Mouse (Mus musculus) lung, postnatal 14 days (tissue): ENCODE results near the gene Tjp3.

ENCODE experiments used
- DNase-seq: peaks from one replicate; pipeline ENCODE4 v3.0.0; 2021

The Tjp3 gene

DNA sequence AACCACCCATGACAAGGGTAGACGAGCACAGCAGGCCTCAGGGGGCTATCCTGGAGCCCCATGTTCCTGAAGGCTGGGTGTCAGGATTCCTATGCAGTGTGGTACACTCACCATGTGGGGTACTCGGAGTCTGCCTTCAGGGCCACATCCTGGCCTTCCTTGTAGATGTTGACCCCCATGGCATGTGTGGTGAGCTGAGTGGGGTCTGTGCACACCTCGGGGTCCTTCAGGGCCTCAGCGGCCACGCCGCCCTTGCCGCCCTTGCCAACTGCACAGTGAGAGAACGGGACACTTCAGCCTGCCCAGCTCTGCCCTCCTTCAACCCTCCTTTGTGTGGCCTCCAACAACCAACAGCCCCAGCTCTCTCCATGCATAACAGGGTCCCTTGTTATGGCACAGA, 25.8 kb downstream of the Tjp3 start:
- no peak for DNase-seq

DNA sequence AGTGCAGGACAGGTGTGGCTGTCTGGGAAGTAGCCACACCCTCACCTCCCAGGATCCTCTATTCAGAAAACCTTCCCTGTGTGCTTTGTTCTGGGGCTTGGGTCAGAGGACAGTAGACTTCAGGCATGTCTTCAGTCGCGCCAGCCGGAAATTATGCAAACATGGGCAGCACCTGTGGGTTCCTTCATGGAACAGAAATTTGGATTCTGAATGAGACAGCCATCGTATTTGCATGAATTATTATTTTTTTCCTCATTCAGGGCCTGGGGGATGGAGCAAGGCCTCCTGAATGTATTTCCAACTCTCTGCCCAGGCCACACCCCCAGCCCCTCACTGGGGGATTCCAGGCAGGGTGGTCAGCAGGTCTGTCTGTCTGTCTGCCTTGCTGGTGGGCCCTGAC, 30.4 kb downstream of the Tjp3 start:
- no peak for DNase-seq

DNA sequence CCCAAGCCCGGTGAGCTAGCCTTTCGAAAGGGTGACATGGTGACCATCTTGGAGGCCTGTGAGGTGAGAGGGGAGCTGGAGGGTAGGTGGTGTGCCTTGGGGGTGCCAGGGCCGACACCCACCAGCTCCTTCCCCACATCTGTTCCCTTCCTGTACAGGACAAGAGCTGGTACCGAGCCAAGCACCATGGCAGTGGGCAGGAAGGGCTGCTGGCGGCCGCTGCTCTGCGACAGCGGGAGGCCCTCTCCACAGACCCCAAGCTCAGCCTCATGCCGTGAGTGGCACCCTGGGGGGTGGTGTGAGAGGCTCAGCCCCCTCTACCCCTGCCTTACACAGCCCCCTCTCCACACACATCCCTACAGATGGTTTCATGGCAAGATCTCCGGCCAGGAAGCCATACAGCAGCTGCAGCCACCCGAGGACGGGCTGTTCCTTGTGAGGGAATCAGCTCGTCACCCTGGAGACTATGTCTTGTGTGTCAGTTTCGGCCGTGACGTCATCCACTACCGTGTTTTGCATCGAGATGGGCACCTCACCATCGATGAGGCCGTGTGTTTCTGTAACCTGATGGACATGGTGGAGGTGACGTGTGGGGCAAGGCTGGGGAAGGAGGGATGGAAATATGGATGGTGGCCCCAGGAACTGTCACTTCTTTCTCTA, 32.0 kb downstream of the Tjp3 start:
- no peak for DNase-seq

DNA sequence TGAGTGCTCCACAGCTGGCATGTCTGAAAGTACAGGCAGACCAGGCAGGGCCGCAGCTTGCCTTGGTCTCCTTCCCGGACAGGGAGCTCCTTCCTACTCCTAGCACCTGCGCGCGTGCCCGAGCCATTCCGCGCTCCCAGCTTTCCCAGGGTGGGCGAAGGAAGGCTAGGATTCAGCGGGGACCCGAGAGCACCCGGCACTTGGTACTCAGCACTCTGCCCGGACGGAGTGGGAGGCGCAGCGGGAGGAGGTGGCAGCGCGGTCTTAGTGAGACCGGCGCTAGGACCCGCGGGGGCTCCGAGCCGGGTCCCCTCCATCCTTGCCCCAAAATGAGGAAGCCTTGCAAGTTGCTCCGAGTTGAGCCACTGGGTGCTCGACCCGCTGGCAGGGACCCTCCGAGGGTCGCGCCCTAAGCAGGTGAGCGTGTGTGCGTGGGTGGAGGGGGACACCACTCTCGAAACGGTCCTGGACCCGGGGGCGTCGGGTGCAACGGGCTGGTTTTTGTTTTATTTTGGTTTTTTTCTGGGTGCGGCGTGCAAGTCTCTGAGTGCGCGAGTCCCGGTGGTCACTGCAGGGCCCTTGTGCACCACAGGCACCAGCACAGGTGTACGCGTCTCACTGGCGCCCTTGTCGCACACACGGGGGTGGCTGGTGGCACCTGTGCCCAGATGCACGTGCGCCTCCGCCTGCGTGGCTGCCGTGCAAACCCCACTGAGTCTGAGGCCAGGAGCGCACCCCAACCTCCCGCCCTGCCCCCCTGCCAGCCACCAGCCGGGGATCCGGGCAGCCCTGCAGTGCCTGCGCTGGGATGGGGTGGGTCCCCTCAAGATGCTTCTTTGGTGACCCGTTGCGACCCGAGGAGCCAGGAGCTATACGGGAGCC, 34.0 kb downstream of the Tjp3 start:
- no peak for DNase-seq

DNA sequence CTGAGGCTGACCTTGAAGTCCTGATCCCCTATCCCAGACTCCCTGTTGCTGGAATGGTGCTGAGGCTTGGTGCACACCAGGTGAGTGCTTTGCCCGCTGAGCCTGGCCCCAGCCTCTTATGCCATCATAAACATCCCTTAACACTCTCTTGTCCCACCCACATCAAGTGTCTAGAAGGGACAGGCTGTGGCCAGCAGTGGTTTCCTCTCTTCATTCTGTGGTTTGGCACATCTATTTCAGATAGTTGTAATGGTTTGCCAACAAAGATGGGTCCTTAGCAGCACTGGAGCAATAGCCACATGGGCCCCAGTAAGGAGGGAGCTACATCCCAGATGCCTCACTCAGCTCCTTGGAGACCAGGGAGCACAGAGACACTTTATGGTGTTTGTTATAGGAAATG, 36.5 kb downstream of the Tjp3 start:
- DNase-seq: no peak

DNA sequence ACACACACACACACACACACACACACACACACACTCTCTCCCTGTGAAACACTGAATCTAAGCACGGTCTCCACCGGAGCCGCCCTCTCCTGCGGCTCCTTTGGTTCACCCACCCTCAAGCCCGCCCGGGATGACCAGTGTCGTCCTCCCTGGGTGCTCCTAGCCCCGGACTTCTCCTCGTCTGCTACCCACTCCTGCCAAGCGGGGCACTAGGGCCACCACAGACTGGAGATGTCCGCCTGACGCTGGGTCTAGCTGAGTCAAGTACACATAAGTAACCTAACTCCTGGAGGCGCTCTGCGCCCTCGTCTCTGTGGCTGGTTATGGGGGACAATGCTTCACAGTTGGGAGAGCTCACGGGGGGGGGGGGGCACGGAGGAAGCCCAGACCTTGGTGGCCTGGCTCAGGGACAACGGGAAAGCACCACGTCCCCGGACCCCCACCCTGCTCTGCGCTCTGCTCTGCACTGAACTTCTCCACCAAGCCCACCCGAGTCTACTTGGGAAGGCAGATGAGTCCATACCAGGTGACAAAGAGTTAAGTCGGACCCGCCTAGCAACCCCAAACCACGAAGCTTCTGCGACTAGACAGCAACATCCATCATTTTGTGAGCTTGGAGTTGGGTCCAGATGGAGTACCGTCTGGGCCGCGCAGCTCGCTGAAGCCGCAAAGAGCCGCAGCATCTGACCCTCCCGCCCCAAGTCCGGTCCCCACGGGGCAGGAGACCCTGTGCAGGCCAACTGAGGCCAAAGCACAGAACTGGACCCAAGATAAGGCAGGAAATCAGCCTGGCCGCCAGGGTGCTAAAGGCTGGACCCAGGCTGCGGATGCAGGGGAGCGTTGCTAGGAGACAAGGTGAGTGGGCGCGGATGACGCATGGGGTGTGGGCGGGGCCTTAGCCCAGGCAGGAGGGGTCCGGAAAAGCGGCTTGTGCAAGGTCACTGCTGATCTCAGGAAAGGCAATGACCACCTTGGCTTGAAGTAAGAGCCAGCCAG, 38.7 kb downstream of the Tjp3 start, which contains the start of gene Matk:
TSS of gene Matk (plus strand) at position 512 of the 996 bp plus-strand sequence.
- no peak for DNase-seq

DNA sequence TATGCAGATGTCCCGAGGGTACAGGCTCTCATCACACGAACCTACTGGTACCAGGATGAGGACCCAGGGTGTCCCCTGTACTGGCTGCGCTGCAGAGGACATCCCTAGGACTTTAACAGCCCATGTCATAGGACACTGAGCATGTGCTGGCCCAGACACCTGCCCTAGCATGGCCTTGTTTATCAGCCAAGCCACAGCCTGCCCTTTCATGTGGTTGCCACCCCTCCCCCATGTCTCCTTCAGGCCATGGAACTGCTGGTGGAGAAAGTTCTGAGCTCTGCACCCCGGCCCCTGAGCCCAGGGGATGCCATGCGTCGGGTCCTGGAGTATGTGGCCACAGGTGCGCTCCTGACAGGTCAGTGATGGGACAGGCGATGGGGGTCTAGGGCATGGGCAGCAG, 41.9 kb downstream of the Tjp3 start:
- no peak for DNase-seq

DNA sequence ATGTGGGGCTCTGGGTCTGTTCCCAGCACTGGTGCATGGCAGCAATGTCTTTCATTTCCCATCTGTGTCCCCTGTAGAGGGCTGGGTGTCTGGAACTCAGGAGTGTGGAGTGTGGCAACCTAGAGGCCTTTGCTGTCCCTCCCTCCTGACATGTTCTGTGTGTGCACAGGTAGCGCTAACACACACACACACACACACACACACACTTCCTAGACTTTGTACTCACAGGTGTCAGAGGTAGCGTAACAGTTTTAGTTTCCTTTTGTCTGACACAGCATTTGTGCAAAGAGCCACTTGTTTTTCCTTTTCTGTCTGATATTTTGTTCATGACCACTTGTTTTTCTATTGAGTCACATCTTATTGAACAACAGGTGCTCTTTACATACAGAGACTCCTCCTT, 43.6 kb downstream of the Tjp3 start:
- DNase-seq: no peak

DNA sequence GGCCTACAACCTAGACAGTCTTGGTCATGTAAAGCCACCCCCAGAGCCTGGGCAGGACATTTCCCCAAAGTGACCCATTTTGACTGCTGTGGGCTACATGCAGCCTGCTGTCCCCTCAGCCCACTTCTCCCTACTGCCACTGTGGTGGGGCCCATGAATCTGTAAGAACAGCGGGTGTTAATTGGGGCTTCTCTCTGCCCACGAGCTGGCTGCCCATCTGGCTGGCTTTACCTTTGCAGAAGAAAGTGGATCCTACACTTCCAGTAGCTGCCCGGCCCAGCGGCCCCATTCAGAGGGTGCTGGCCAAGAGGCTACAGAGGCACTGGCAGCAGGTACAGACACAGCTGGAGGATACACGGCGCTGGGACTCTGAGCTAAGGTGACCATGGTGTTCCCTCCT, 46.2 kb downstream of the Tjp3 start:
- no peak for DNase-seq

DNA sequence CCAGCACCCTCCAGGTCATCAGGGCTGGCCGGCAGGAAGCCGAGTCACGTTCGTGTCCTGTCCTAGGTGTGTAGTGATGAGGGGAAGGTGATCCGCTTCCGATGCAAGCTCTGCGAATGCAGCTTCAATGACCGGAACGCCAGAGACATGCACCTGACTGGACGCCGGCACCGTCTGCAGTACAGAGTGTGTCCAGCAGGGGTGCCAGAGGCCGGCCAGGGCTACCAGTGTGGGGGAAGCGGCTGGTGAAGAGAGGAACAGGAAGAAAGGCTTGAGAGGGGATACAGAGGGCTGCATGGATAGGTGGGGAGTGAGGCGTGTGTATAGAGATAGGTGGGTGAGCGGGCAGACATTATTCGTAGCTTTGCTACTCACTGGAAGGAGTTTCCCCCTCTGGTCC, 46.8 kb downstream of the Tjp3 start:
- peak; percentile 86 for DNase-seq

DNA sequence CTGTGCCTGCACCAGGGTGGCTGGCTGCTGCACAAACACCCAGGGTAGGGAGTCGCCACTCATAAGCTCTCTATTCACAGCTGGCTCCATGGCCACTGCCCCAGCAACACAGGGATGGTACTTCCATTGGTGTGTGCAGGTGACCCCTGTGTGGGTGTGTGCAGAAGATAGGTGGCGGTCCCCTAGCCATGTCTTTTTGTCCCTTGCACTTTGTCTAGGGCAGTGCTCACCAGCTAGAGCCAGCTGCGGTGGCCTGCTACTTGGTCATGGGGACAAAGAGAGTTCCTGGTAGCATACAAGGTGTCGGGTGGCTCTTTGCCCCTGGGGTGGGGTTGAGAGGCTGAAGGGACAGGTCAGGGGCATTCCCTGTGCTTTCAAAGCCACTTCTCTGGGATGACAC, 47.2 kb downstream of the Tjp3 start:
- no peak for DNase-seq

DNA sequence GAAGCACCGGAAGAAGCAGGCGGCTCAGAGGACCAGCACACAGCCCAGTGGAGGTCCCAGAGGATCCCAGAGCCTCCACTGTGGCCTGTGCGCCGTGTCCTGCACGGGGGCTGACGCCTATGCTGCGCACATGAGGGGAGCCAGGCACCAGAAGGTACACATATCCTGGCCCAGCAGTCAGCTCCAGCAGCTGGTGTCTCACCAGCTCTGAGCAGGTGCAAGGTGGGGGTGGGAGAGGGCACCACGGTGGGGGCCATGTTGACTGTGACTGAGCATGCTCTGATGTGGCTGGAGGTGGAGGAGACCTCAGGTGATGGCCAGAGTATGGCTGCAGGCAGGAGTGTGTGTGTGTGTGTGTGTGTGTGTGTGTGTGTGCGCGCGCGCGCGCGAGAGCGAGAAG, 49.4 kb downstream of the Tjp3 start:
- no peak for DNase-seq

DNA sequence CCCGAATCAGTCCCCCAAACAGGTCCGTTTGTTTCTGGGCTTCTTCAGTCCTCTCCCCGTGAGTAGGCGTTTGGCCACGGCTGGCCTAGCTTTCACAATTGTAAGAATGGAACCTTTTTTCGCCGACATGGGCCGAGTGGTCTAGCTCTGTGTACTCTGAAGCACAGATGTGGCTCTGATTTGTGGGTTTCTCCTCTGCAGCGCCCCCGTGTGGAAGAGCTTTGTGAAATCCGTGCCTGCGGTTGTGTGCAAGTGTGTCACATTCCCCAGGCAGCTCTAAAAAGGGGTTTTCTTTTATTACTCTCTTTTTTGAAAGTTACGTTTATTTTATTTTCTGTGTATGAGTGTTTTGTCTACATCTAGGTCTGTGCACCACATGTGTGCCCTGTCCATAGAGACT, 50.5 kb downstream of the Tjp3 start:
- DNase-seq: peak; percentile 56

DNA sequence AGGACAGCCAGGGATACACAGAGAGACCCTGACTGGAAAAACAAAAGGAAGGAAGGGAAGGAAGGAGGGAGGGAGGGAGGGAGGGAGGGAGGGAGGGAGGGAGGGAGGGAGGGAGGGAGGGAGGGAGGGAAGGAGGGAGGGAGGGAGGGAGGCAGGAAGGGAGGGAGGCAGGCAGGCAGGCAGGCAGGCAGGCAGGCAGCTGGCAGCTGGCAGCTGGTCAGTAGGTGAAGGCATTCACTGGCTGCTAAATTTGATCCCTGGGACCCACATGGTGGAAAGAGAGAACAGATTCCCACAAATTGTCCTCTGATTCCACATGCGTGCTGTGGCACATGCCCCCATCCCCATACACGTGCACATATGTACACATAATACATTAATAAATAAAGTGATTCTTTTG, 52.8 kb downstream of the Tjp3 start:
- no peak for DNase-seq

DNA sequence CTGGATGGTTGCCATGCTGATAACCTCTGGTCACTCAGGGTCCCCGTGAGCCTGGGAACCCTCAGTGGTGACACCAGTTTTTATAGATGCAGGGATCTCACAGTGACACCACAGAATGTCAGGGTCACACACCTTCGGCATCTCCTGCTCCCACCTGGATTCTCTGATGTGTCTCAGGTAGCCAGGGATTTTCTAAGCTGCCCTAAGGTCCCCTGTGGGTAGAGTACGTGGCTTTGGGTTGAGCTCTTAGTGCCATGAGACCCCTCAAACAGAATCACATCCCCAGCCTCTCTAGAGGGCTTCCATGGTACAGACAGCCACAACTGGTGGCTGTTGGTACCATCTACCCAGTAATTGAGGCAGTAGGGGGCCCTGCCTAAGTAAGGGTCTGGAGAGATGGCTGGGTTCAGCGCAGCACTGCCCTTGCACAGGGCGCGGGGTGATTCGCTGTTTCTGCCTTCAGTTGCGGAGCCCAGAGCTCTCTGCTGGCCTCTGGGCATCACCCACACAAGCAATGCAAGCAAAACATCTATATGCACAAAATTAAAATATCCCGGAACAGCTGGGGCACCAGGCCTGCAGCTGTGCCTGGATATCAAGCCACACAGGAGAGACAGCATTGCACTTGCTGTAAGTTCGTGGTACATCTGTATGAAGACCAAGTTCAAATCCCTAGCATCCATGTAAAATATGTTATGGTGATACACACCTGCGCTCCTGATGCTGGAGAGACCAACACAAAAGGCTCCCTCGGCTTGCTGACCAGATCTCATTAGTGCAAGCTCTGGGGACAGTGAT, 54.7 kb downstream of the Tjp3 start:
- DNase-seq: no peak

DNA sequence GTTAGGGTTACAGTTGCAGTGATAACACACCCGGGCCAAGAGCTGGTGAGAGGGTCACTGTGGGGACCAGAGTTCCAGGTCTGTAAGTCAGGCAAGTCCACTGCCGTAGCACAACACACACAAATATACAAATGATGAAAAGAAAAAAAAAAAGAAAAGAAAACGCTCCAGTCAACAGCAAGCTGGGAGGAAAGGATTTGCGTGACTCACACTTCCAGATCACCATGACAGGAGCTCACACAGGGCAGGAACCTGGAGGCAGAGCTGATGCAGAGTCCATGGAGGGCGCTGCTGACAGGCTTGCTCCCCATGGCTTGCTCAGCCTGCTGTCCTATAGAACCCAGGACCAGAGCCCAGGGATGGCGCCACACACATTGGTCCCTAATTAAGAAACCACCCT, 57.2 kb downstream of the Tjp3 start:
- no peak for DNase-seq

DNA sequence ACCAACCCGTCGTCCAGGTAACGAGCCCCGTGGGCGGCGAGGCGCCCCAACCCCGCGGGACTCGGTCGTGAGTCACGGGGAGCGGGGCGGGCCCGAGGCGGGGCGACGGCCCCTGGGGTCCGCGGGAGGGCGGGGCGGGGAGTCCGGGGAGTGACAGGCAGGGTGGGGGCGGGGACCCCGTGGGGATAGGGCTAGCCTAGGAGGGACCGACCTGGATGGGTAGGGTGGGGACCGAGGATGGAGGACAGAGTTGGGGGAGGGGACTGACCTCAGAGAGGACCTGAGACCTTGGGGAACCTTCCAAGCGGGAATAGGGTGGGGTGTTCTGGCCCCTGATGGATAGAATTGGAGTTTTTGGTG, 58.2 kb downstream of the Tjp3 start:
- no peak for DNase-seq

DNA sequence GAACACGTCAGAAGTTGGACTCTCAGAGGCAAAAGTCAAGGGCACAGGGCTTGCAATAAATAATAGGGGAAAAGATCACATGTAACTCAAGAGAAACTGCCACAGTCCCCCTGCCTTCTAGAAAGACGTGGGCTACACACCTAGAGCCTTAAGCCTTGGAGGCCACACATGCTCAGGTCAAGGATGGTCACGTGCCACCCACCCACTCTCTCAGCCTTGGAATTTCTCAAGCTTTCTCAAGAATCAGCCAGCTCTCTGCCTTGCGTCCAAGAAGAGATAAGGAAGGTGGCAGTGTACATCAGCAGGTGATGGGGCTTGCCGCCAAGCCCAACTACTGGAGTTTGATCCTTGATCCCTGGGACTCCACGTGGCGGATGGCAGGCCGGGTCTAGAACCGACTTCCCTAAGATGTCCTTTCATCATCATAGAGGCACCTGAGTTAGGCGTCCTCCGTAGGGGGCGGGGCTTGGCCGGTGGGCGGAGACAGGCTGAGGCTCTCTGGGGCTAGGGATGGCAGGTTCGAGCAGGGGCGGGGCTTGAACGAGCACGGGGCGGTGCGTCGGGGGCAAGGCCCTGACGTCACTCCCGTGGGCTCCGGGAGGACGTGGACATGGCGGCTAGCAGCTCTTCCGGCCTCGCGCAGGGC, 58.7 kb downstream of the Tjp3 start, which contains the start of gene Zfr2:
TSS of gene Zfr2 (plus strand) at position 576 of the 646 bp plus-strand sequence.
- peak; percentile 91 for DNase-seq

DNA sequence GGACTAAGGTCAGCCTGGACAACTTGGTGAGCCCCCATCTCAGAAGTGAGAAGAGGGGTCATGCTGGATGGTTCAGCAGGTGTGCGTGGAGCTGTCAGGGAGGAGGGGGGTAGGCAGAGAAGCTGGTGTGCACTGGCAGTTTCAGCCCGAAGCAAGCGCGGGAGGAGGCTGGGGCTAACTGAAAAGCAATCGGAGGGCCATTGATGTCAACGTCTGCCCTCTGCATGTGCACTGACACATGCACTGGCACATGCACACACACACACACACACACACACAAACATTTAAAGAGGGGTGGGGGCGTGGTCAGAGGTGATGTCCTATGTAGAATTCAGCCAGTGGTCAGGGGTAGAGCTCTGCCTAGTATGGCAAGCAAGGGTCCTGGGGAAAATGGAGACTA, 59.9 kb downstream of the Tjp3 start:
- no peak for DNase-seq

DNA sequence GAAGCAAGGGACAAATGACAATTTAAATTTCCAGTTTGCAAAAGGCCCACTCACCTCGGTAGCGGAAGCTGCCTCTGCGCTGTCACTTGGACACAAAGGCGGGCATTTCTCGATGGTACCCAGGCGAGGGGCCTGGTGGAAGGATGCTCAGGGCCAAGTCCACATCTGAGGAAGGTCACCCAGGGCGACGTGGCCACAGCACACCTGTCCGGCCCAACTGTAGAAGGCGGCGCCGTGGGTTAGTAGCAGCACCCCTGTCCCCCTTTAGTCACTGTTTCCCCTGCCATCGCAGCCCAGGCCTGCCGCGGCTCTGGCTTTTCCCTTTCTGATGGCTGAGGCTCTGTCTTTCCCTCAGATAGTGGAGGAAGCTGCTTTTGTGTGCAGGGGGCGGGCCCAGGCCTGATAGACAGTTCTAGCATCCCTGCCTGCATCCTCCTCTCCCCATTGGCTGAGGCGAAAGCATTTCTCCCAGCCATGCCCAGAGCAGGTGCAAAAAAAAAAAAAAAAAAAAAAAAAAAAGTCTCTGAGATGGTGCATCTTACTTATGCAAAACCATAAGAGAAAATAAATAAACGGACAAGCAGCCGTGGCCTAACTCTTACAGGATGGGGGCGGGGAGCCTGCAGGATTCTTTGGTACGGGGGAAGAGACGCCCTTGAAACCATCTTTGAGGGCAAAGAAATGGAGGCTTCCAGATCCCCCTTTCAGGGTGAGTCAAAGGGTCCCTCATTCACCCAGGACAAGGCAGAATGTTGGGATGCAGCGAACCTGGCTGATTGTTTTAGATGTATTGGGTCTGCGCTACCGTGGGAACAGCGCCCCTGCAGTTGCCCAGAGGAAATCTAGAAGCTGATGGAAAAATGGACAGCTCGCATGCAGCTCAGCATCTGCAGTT, 60.7 kb downstream of the Tjp3 start, which contains the start of gene Atcay:
TSS of gene Atcay (minus strand) at position 396 of the 895 bp plus-strand sequence.
- no peak for DNase-seq
